Mouse (Mus musculus): Measurements from ENCODE around the gene Arl4d.

Gene Arl4d

DNA sequence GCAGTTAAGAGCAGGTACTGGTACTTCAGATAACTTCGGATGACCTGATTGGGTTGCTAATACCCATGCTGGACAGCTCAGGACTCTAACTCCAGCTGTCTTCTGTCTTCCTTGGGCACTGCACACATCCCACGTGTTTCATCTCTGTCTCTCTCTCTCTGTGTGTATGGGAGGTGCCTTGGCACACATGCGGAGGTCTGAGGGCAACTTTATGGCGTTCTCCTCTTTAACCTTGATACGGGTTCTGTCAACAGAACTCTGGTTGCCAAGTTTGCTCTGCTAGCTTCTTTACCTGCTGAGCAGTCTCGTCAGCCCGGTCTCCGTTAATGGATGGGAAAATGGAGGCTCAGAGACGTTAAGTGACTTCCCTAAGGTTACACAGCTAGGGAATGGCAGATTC, 47.5 kb downstream of the Arl4d start:
- no peak for DNase-seq (ENCODE audit: extremely low read depth, insufficient read length, low spot score)

DNA sequence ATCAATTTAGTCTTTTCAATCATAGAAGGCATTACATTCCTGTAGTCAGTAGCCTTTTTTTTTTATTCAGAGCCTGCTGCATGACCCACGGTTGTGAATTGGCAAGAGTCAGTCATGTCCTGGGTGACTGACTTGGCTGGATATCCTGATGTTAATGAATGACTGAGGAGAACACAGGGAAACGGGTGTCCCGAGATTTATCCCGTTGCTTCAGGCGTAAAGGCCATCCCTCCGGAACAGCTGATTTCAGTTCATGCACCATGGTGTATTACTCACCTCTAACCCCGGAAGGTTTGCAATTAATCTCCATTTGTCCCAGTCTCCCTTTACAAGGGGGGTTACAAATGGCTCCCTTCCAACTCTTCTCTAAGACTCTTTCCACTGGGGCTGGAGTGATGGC, 48.7 kb downstream of the Arl4d start:
- no peak for DNase-seq (ENCODE audit: extremely low read depth, insufficient read length, low spot score)

Measured in 3134 (cell line).